Mouse (Mus musculus) cerebral cortex, adult 2 months (tissue): ENCODE results near the gene Slc34a1.

Source experiments
- WGBS: fragments of 180-500 bp; shearing (Covaris S2); methylation state at CpG from one replicate; pipeline ENCODE4 v1.1.7; 2018; 5-methylcytosine and 5-hydroxymethylcytosine counted together

Gene Slc34a1

GRCm38 (mm10) chr13:55404853-55405782 lies 7.1 kb downstream of the Slc34a1 start:
- 10% methylated on average over 11 of the region's 11 CpGs for WGBS

- WGBS: 32% methylated on average over 13 of the region's 13 CpGs
Observed at GRCm38 (mm10) chr13:55405783-55406390, 7.9 kb downstream of the Slc34a1 start.

DNA sequence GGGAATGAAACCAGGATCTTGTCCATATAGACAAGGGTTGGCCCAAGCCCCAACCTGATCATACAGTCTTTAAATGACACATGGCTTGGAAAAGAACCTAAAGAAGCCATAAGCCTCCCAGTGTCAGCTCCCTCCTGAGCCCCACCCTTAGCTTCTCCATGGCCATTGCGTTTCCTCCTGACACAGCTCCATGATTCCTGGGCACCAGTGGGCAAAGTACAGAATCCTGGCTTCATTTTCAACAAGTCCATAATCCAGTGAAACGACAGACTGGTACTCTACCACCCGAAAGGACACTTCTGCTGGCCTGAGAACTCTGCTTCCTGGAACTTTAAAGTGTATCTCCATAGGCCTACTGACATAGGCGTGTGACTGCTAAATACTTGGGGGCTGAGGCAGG lies 9.4 kb downstream of the Slc34a1 start:
- 88% methylated on average over 4 of the region's 4 CpGs for WGBS

GRCm38 (mm10) chr13:55408546-55409120 lies 10.6 kb downstream of the Slc34a1 start:
- WGBS: 88% methylated on average over 19 of the region's 19 CpGs

- WGBS: 86% methylated on average over 7 of the region's 7 CpGs
Observed at GRCm38 (mm10) chr13:55411826-55412225, 13.8 kb downstream of the Slc34a1 start.

DNA sequence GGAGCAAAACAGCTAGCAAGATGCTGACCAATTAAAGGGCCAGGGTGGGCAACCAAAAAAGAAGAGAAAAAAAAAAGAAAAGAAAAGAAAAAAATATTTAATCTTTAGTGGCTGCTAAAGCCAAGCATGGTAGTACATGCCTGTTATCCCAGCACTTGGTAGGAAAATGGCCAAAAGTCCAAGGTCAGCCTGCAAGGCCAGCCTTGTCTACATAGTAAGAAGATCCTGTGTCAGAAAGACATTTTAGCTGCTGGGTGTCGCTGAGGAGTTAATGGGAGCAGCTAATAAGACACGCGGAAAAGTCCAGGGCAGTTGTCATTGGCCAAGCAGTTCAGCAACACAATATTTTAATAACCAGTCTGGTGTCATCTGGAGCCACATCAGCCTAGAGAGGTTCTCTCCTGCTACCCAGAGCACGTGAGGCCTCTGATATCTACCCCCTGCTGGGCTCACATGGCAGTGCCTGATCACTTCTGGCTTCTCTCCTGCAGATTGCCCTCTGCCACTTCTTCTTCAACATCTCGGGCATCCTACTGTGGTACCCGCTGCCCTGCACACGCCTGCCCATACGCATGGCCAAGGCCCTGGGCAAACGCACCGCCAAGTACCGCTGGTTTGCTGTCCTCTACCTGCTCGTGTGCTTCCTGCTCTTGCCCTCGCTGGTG lies 14.8 kb downstream of the Slc34a1 start:
- 90% methylated on average over 13 of the region's 13 CpGs for WGBS

DNA sequence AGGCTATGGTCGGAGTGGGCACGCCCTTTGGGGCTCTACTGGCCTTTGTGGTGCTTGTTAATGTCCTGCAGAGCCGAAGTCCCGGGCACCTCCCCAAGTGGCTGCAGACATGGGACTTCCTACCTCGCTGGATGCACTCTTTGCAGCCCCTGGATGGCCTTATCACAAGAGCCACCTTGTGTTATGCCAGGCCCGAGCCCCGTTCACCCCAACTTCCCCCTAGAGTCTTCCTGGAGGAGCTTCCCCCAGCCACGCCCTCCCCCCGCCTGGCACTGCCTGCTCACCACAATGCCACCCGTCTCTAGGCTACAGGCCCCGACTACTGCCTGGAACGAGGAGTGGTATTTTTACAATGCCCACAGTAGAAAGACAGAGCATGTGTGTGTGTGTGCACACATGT lies 15.3 kb downstream of the Slc34a1 start:
- 89% methylated on average over 12 of the region's 12 CpGs for WGBS

DNA sequence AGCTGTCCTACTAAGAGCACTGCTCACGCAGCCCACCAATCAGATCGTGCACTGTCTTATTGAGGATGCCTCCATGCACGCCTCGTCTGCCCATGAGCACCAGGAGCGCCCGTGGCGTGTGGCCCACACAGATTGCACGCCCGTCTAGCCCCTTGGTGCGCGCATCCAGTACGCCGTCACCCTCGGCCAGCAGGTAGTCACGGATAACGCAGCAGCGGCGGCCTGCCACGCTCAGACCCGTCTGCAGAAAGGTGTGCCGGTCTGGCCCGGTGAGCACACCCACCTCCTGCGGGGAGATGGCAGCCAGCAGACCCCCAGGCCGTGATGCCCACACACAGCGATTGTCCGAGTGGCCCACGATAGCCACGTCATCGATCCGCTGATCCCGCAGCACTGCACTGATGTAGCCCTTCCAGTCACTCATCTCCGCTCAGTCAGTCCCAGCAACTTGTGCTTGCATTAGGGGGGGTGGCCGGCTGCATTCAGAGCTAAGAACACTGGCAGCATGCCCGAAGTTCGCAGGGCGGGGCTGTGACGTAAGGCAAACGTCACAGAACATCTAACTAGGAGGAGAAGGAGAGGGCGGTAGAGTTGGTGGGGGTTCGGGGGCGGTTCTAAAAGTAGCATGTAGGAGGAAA lies 16.9 kb downstream of the Slc34a1 start, which contains the start of gene Pfn3:
TSS of gene Pfn3 (minus strand) at position 490 of the 638 bp plus-strand sequence.
- 14% methylated on average over 41 of the region's 41 CpGs for WGBS

DNA sequence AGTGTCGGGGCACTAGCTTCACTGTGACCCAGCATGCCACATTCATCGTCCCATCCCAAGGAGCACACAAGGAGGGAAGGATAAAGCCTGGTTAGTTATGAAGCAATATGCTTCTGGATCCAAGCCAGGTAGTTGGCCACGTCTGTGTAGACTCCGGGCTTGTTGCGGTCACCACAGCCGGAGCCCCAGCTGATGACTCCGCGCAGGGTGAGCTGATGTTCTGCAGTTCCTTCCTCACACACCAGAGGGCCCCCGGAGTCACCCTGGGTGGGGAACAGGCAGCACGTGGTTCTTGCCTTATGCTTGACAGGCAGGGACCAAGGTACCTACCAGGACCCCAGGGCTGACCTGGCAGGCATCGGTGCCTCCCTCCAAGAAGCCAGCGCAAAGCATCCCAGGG lies 20.0 kb downstream of the Slc34a1 start:
- WGBS: 13% methylated on average over 12 of the region's 12 CpGs

DNA sequence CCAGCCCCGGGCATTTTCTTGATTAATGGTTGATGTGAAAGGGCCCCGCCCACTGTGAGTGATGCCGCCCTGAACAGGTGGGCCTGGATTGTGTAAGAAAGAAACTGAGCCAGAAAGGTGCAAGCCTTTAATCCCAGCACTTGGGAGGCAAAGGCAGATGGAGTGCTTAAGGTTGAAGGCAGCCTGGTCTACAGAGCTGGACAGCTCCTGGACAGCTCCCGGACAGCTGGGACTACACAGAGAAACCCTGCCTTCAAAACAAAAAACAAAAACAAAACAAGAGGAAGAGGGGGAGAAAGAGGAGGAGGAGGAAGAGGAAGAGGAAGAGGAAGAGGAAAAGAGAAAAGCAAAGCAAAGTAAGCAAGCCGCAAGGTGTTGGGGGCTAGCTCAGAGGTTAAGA lies 21.2 kb downstream of the Slc34a1 start:
- WGBS: 78% methylated on average over 5 of the region's 5 CpGs

- WGBS: 39% methylated on average over 51 of the region's 51 CpGs
Observed at GRCm38 (mm10) chr13:55420018-55420932, 22.3 kb downstream of the Slc34a1 start.

DNA sequence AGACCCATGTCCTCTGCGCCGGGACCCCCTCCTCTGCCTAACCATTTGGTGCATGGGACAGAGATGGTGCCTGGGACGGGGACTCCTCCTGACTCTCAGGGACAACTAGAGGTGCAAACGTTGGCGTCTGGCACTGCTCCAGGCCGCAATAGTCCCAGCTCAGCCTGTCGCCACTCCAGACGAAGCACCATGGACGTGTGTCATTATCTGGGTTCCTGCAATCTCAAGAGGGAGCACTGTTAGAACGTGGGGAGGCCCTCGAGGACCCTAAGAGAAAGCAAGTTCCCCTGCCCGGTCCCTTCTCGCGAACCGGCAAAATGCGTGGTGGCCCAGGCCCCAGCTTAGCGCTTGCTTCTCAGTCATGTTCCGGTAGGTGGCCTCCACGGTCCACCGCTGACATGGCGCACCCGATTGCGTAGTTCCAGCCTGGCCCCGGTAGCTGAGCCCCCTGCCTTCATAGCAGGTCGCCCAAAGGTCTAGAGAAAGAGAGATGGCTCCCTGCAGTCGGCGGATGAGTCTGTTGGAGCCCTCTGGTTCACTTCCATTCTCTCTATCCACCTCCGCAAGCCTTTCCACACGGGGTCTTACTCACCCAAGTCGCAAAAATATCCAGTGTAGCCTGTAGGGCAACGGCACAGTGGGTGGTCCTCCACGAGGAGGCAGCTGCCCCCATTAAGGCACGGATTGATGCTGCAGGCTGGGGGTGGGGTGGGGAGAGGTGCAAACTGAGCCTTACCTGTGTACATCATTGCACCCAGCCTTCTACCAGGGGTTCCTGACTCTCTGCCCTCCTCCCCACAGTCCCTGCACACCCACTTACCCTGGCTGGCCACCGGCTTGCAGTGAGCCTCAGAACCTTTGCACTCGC lies 23.2 kb downstream of the Slc34a1 start:
- WGBS: 8% methylated on average over 35 of the region's 35 CpGs

GRCm38 (mm10) chr13:55426613-55427012 lies 28.6 kb downstream of the Slc34a1 start, which contains the start of gene F12:
Gene F12, minus strand, starts transcription at chr13:55426793.
- WGBS: 93% methylated on average over 10 of the region's 10 CpGs

DNA sequence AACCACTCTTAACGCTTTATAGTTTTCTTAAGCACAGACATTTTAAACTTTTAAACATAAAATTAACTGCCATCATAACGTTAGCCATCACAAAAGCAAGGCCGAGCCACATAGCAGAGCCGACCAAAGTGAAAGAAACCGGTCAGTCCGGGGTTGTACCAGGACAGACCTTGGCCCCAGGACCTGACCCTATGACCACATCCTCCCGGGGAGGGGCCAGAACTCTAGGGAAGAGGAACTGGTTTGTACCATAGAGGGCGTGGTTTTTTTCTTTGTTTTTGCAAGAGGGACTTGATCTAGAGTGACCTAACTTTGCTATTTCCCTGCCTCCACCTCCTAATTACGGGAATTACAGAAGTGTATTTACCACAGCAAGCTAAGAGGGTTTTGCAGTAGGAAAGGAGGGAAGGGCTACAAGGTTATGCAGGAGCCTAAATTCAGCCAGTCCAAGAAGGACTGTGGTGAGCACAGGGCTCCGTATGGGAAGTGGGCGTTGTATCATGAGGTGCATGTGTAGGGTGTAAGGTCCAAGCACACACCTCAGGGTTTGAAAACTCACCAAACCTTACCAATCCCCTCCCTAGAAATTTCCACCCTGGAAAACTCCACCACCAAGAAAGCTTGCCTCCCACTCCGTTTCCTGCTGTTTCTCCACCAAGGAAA lies 31.4 kb downstream of the Slc34a1 start:
- WGBS: 78% methylated on average over 12 of the region's 12 CpGs

DNA sequence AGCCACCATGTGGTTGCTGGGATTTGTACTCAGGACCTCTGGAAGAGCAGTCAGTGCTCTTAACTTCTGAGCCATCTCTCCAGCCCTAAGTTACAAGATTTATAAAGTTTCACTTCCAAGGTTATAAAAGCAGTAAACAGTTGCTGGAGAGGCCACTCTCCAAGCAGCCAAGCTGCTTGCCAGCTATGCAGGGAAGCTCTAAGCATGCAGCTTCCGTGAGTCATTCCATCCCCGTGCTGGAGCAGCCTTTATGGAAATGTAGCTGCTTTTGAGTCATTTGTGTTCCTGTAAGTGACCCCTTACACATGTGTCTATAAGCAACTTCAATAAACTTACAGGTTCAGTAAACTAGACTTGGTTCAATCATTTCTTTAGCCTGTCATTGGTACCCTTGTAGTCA lies 32.6 kb downstream of the Slc34a1 start:
- WGBS: 65% methylated on average over 2 of the region's 2 CpGs

DNA sequence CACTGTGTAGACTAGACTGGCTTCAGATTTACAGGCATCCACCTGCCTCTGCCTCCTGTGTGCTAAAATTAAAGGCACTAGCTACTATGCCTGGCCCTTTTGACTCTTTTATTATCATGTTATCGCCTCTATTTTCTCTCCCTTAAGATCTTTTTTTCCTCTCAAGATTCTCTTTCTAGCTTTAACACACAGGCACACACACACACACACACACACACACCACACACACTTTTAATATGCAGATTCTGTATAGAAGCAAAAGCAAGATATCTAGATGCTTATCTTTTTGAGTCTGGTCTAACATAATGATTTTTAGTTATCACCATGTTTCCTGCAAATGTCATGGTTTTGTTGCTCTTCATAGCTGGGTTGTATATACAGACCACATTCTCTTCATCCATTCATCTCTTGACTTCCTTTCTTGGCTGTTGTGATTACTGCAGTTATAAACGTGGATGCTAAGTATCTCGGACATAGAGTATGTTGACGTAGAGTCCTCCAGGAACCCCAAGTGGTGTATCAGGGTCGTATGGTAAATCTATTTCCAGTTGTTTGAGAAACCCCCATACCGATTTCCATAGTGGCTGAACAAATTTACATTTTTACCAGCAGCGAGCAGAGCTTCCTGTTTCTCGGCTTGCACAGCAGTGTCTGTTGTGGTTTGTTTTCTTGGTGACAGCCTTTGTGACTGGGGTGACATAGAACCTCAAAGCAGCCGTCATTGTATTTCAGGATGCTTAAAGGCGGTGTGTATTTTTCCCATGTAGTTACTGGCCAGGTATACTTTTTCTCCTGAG lies 34.1 kb downstream of the Slc34a1 start:
- 71% methylated on average over 10 of the region's 10 CpGs for WGBS

DNA sequence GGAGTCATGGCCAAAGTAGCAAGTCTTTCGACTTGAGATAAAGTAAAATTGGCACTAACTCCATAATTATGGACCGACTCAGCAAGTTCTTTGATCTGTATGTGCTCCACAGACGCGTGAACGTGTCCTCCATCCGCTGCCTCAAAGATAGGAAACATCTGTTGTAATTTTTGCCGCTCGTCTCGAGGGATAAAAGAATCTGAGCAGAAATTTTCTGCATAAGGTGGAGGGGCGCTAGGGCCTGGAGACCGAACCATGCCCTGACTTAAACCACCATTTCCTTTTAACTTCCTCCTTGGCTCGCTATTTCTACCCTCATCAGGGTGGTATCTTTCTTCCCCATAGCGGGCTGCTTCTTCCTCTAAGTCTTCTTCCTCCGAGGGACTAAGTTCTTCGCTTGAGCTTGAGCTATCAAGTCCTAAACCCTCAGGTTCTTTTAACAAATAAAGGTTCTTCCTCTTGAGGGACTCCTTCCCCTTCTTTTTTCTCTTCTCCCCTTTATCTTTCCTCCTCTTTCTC lies 39.2 kb downstream of the Slc34a1 start:
- 86% methylated on average over 15 of the region's 15 CpGs for WGBS

DNA sequence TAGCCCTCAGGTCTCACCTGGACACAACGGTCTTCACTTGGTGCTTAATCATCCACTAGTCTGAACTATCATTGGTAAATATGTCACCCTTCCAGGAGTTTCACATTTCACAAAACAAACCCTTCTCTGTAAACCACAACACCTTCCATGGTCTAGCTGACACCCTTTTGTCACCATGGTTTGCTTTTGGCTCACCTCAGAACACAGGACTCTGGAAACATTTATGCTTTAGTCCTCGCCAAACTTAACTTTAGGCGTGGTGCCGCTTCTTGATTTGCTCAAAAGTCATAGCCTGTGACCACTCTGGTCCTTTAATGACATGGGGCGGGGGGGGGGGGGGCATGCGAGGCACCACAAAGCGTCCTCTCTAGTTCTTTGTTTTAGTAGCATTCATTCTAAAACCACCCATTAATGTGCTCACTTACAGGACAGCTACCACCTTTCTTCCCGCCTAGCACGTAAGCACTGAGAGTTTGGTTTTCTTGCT lies 45.9 kb downstream of the Slc34a1 start:
- WGBS: 32% methylated on average over 9 of the region's 9 CpGs
